Mouse (Mus musculus) heart, postnatal 0 days (tissue): ENCODE results near the gene Pagr1b. TPM values are rescaled to one million over a fixed set of nuclear protein-coding genes. Genes with fewer than 3 reads are reported as not detected.
A peak's percentile ranks its signal among the peaks of the same experiment; 100 is the strongest.

Experiments
- ATAC-seq: fragments of 200-750 bp; cut with Nextera tagmentation; 2 replicates; pipeline ENCODE4 v1.8.0; 2017; ENCODE audit warnings: low read depth, moderate number of reproducible peaks, moderate library complexity; ENCODE audit not compliant: insufficient read depth
- DNase-seq: peaks from one replicate; pipeline ENCODE4 v3.0.0-alpha.2; 2016; ENCODE audit warnings: low spot score
- H3K27ac ChIP-seq: fragments of 300-500 bp; sonication (generic); 2 replicates; pipeline ENCODE4 v1.5.1; 2014; ENCODE audit warnings: low read depth, mild to moderate bottlenecking
- H3K27me3 ChIP-seq: fragments of 300-500 bp; sonication (generic); 2 replicates; pipeline ENCODE4 v1.6.1; 2014; ENCODE audit warnings: low read length, mixed read lengths; ENCODE audit not compliant: control insufficient read depth, insufficient read depth
- H3K36me3 ChIP-seq: fragments of 300-500 bp; sonication (generic); replicated peaks from 2 replicates; pipeline ENCODE4 v1.6.1; 2014; ENCODE audit warnings: low read length, mixed read lengths; ENCODE audit not compliant: control insufficient read depth, insufficient read depth
- H3K4me1 ChIP-seq: fragments of 300-500 bp; sonication (generic); 2 replicates; pipeline ENCODE4 v1.6.1; 2014; ENCODE audit warnings: antibody characterized with exemption; ENCODE audit not compliant: control insufficient read depth, insufficient read depth
- H3K4me2 ChIP-seq: fragments of 300-500 bp; sonication (generic); 2 replicates; pipeline ENCODE4 v1.6.1; 2014; ENCODE audit warnings: low read depth, mild to moderate bottlenecking, low read length, moderate library complexity
- H3K4me3 ChIP-seq: fragments of 300-500 bp; sonication (generic); 2 replicates; pipeline ENCODE4 v1.5.1; 2014; ENCODE audit warnings: low read depth, low read length
- H3K9ac ChIP-seq: fragments of 300-500 bp; sonication (generic); replicated peaks from 2 replicates; pipeline ENCODE4 v1.6.1; 2014; ENCODE audit warnings: low read depth, low read length, mixed read lengths
- H3K9me3 ChIP-seq: fragments of 300-500 bp; sonication (generic); replicated peaks from 2 replicates; pipeline ENCODE4 v1.6.1; 2016; ENCODE audit warnings: low read length; ENCODE audit not compliant: control insufficient read depth
- CTCF ChIP-seq: IDR thresholded peaks from 2 replicates; pipeline ENCODE4 v1.5.1; 2016; ENCODE audit warnings: antibody characterized with exemption, control low read depth, low read depth
- EP300 ChIP-seq: IDR thresholded peaks from 2 replicates; pipeline ENCODE4 v1.6.1; 2016; ENCODE audit warnings: antibody characterized with exemption, low read depth
- WGBS: fragments of 180-500 bp; shearing (Covaris S2); extraction: QIAGEN DNeasy Blood & Tissue Kit; methylation state at CpG from one replicate; pipeline ENCODE4 v1.1.7; 2014; 5-methylcytosine and 5-hydroxymethylcytosine counted together
- polyA plus RNA-seq: library from polyadenylated mRNA; unstranded; fragments of >200 nt; fragmentation: Nextera tagmentation; extraction: Ambion mirVana; gene quantifications from 2 replicates; pipeline ENCODE4 v1.2.1, GENCODE M21; 2015
- total RNA-seq: library from RNA; depleted of rRNA; stranded (reverse); fragments of >200 nt; gene quantifications from 2 replicates; pipeline ENCODE4 v1.2.3, GENCODE M21; 2014; ENCODE audit warnings: low replicate concordance

The Pagr1b gene
- total and polyA plus RNA-seq, 2 experiments from 2014 or later: not detected

- no peak overlapping the region for H3K4me3 ChIP-seq
- H3K36me3 ChIP-seq: 0 out of 2 replicates have a peak, but pooled peaks cover 10% of the 10 kb centered on the region
- no peaks in the 10 kb centered on the region for H3K27me3 ChIP-seq
- ATAC-seq (no peak), DNase-seq (no peak)
- H3K4me1 ChIP-seq: peaks cover 12% of the 10 kb centered on the region
- no peak overlapping the region for H3K4me2 ChIP-seq
- no peaks in the 10 kb centered on the region for H3K9me3 ChIP-seq
- H3K9ac ChIP-seq: no peak overlapping the region
- 88% methylated on average over 12 of the region's 12 CpGs for whole genome bisulfite sequencing
- H3K27ac ChIP-seq: no peak overlapping the region
- TF ChIP-seq EP300 (no peak), CTCF (no peak)
Observed at GRCm38 (mm10) chr7:127014993-127015392, 1.3 kb downstream of the Pagr1b start.

DNA sequence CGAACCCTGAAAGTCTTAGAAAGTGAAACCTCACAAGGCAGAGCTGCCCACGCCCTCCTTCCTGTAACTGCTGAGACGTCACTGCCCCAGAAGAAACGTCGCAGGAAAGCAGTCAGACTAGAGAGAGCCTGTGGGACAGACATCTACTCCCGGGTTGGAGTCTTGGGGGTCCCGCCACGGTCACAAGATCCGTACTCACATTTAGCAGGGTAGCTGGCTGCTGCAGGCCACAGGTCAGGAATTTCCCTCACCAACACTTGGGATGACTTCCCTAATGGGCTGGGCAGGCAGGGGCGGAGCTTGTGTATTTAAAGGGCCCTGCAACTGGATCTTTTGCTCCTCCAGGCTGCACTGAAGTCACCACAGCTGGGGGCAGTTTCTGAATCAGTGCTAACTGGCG lies 2.0 kb downstream of the Pagr1b start, which contains the start of gene Mvp:
Gene Mvp, minus strand, starts transcription at position 302 of the 400 bp plus-strand sequence.
- DNase-seq (peak; percentile 77), ATAC-seq (no peak)
- H3K27ac ChIP-seq: peak within 1 kb of the TSS; percentile 63; the same call in 1 of the 2 replicates
- peak within 1 kb of the TSS; percentile 75 for H3K4me2 ChIP-seq
- TF ChIP-seq CTCF (no peak), EP300 (no peak)
- 0 out of 2 replicates have a peak, but pooled peaks cover 10% of the 10 kb centered on the region for H3K36me3 ChIP-seq
- H3K9ac ChIP-seq: peak within 1 kb of the TSS; percentile 63
- H3K27me3 ChIP-seq: no peaks in the 10 kb centered on the region
- WGBS: 11% methylated on average over 11 of the region's 11 CpGs
- H3K9me3 ChIP-seq: no peaks in the 10 kb centered on the region
- H3K4me1 ChIP-seq: peaks cover 13% of the 10 kb centered on the region
- H3K4me3 ChIP-seq: peak within 1 kb of the TSS; percentile 61

- TF ChIP-seq CTCF: no peak
- no peak for TF ChIP-seq EP300
- peak overlapping the region; percentile 61 for H3K4me3 ChIP-seq
- H3K4me2 ChIP-seq: peak overlapping the region; percentile 75
- no peak for ATAC-seq
- WGBS: 91% methylated on average over 6 of the region's 6 CpGs
- H3K27me3 ChIP-seq: no peaks in the 10 kb centered on the region
- no peak for DNase-seq
- H3K36me3 ChIP-seq: 0 out of 2 replicates have a peak, but pooled peaks cover 10% of the 10 kb centered on the region
- H3K4me1 ChIP-seq: peaks cover 21% of the 10 kb centered on the region
- no peaks in the 10 kb centered on the region for H3K9me3 ChIP-seq
- H3K9ac ChIP-seq: no peak overlapping the region
- no peak overlapping the region for H3K27ac ChIP-seq
Observed at GRCm38 (mm10) chr7:127013385-127013784, 2.9 kb downstream of the Pagr1b start.

- Histone ChIP-seq H3K4me1 (peaks cover 25% of the 10 kb centered on the region), H3K36me3 (0 out of 2 replicates have a peak, but pooled peaks cover 10% of the 10 kb centered on the region), H3K4me2 (no peak overlapping the region), H3K9me3 (no peaks in the 10 kb centered on the region), H3K27ac (no peak overlapping the region), H3K27me3 (no peaks in the 10 kb centered on the region), H3K9ac (no peak overlapping the region), H3K4me3 (no peak overlapping the region)
- WGBS: 97% methylated on average over 10 of the region's 10 CpGs
- TF ChIP-seq CTCF (no peak), EP300 (no peak)
- no peak for DNase-seq
- ATAC-seq: no peak
Observed at GRCm38 (mm10) chr7:127012845-127013244, 3.4 kb downstream of the Pagr1b start.

DNA sequence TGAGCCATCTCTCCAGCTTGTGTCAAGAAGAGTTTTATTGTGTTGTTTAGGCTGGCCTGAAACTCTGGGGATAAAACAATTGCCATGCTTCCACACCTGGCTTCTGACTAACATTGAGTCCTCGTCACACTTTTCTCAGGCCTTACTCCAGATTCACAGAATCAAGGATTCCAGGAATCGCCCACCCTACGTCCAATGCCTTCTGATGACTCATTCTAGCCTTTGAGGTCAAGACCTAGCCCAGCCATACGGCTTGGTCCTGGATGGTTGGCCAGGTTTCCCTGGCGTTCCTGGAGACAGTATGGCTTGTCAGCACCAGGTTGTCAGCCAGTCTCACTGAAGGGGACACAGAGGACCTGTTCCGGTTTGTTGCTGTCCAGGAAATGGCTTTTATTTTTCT lies 3.9 kb downstream of the Pagr1b start:
- no peak for ATAC-seq
- Histone ChIP-seq H3K4me1 (peaks cover 25% of the 10 kb centered on the region), H3K4me3 (no peak overlapping the region), H3K4me2 (no peak overlapping the region), H3K27ac (no peak overlapping the region), H3K36me3 (0 out of 2 replicates have a peak, but pooled peaks cover 10% of the 10 kb centered on the region), H3K9ac (no peak overlapping the region), H3K9me3 (no peaks in the 10 kb centered on the region), H3K27me3 (no peaks in the 10 kb centered on the region)
- TF ChIP-seq CTCF (no peak), EP300 (no peak)
- DNase-seq: no peak
- 72% methylated on average over 6 of the region's 6 CpGs for WGBS

DNA sequence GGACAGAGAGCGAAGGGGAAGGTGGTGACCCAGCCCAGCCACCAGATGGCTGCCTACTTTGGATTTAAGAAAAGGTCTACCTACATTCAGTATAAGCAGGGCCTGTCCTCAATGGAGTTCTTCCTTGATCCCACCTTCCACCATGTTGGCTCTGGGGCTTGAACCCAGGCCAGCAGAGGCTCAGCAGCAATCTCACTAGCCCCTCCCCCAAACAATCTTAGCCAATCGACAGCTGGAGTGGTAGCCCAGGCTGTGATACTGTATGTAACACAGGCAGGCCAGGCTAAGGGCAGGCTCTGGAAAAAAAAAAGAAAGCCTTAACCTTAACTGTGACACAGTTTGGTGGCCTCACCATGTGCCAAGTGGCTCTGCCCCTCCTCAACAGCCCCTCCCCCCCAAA lies 4.6 kb downstream of the Pagr1b start:
- no peaks in the 10 kb centered on the region for H3K9me3 ChIP-seq
- 0 out of 2 replicates have a peak, but pooled peaks cover 10% of the 10 kb centered on the region for H3K36me3 ChIP-seq
- TF ChIP-seq EP300 (no peak), CTCF (no peak)
- ATAC-seq: no peak
- no peak for DNase-seq
- H3K4me2 ChIP-seq: no peak overlapping the region
- H3K27ac ChIP-seq: no peak overlapping the region
- no peak overlapping the region for H3K9ac ChIP-seq
- H3K27me3 ChIP-seq: no peaks in the 10 kb centered on the region
- 76% methylated on average over 2 of the region's 2 CpGs for WGBS
- peaks cover 25% of the 10 kb centered on the region for H3K4me1 ChIP-seq
- H3K4me3 ChIP-seq: no peak overlapping the region
